Comparison of ENCODE assay signal across 15 mouse cellular contexts in genomic region chr12:4016321-4016720, GRCm38 (mm10). TPM values are rescaled to one million over a fixed set of nuclear protein-coding genes. Genes with fewer than 3 reads are reported as not detected.
DNase-seq lines count a peak whose midpoint lies in the region; ATAC-seq and TF ChIP-seq lines count a peak whose summit lies in the region.
"Had no signal": no experiment of that assay in that cellular context is flagged by ENCODE, and none has a peak within 500 bp of the region (broad histone marks: within the 10 kb centered on the region; RNA-seq: fewer than 3 reads in every experiment).

No protein-coding gene starts in this region.

- H3K36me3 ChIP-seq in hindbrain, embryonic 14.5 days (replicated peaks; ENCODE audit: control insufficient read depth, insufficient read depth): no peaks in the 10 kb centered on the region
- no peaks in the 10 kb centered on the region for H3K36me3 ChIP-seq in hindbrain, embryonic 12.5 days
- no peaks in the 10 kb centered on the region for H3K36me3 ChIP-seq in lung, postnatal 0 days (ENCODE audit: insufficient read depth, low read length)
- H3K36me3 ChIP-seq: embryonic facial prominence, embryonic 15.5 days had no signal

- DNase-seq in cerebellum, adult 9-10 months: peak; percentile 76
- no peak for DNase-seq in cerebellum, adult 11 months
- no peak for DNase-seq in hindbrain, embryonic 14.5 days (ENCODE audit: low spot score)
- DNase-seq in MN1 (ENCODE audit: low spot score): peak; percentile 33
- DNase-seq in heart, adult 9 months (ENCODE audit: low spot score in 2 of 2): peak; percentile 66 to 82
- no peak for DNase-seq in lung, postnatal 0 days (ENCODE audit: low spot score)
- DNase-seq in embryo, embryonic 9.5 days (ENCODE audit: extremely low spot score): no peak
- DNase-seq: adrenal gland, postnatal 10 days; kidney, adult 8-10 months; lung, postnatal 14 days; right cerebral cortex, postnatal 25 days; thymus, adult 2 months had no signal

- ATAC-seq in hindbrain, embryonic 14.5 days (ENCODE audit: low FRiP score): no peak
- no peak for ATAC-seq in hindbrain, embryonic 12.5 days (ENCODE audit: low FRiP score)
- ATAC-seq in lung, postnatal 0 days: no peak

- TF ChIP-seq CTCF in lung, postnatal 0 days (IDR thresholded peaks at IDR 0.05): no peak

- H3K27ac ChIP-seq in hindbrain, embryonic 14.5 days: peak overlapping the region; percentile 47; the same call in 1 of the 2 replicates
- H3K27ac ChIP-seq in hindbrain, embryonic 12.5 days: no peak overlapping the region
- no peak overlapping the region for H3K27ac ChIP-seq in lung, postnatal 0 days (ENCODE audit: low read length)
- H3K27ac ChIP-seq: embryonic facial prominence, embryonic 15.5 days had no signal

- no peak overlapping the region for H3K4me2 ChIP-seq in hindbrain, embryonic 14.5 days (replicated peaks)
- no peak overlapping the region for H3K4me2 ChIP-seq in hindbrain, embryonic 12.5 days (replicated peaks)
- H3K4me2 ChIP-seq in lung, postnatal 0 days (replicated peaks; ENCODE audit: low read depth, low read length): no peak overlapping the region
- H3K4me2 ChIP-seq: embryonic facial prominence, embryonic 15.5 days; liver, embryonic 11.5 days had no signal

- H3K27me3 ChIP-seq in hindbrain, embryonic 14.5 days (ENCODE audit: control insufficient read depth, insufficient read depth, low read length): no peaks in the 10 kb centered on the region
- H3K27me3 ChIP-seq in hindbrain, embryonic 12.5 days: no peaks in the 10 kb centered on the region
- no peaks in the 10 kb centered on the region for H3K27me3 ChIP-seq in lung, postnatal 0 days (replicated peaks; ENCODE audit: insufficient read depth, low read length)
- H3K27me3 ChIP-seq: embryonic facial prominence, embryonic 15.5 days had no signal

- no peak overlapping the region for H3K4me3 ChIP-seq in hindbrain, embryonic 14.5 days (replicated peaks; ENCODE audit: low read length)
- H3K4me3 ChIP-seq in hindbrain, embryonic 12.5 days: no peak overlapping the region
- H3K4me3 ChIP-seq in lung, postnatal 0 days (ENCODE audit: low read depth, low read length): no peak overlapping the region
- H3K4me3 ChIP-seq: embryonic facial prominence, embryonic 15.5 days had no signal

- peaks cover 9% of the 10 kb centered on the region; the same call in 1 of the 2 replicates for H3K4me1 ChIP-seq in hindbrain, embryonic 14.5 days (replicated peaks; ENCODE audit: control insufficient read depth, insufficient read depth, low read length)
- peaks cover 5% of the 10 kb centered on the region; the same call in 1 of the 2 replicates for H3K4me1 ChIP-seq in hindbrain, embryonic 12.5 days
- H3K4me1 ChIP-seq in lung, postnatal 0 days (ENCODE audit: insufficient read depth, low read depth, low read length): no peaks in the 10 kb centered on the region
- H3K4me1 ChIP-seq: embryonic facial prominence, embryonic 15.5 days had no signal

- no peaks in the 10 kb centered on the region for H3K9me3 ChIP-seq in hindbrain, embryonic 14.5 days (ENCODE audit: control insufficient read depth, low read length)
- H3K9me3 ChIP-seq in hindbrain, embryonic 12.5 days (replicated peaks): no peaks in the 10 kb centered on the region
- H3K9me3 ChIP-seq in lung, postnatal 0 days (ENCODE audit: low read length): no peaks in the 10 kb centered on the region
- H3K9me3 ChIP-seq: embryonic facial prominence, embryonic 15.5 days had no signal

- no peak for TF ChIP-seq EP300 in lung, postnatal 0 days (IDR thresholded peaks at IDR 0.05)

- 40% methylated on average over 7 of the region's 7 CpGs for WGBS in hindbrain, embryonic 14.5 days
- 60% methylated on average over 7 of the region's 7 CpGs for WGBS in hindbrain, embryonic 12.5 days
- 24% methylated on average over 7 of the region's 7 CpGs for WGBS in lung, postnatal 0 days

- no peak overlapping the region for H3K9ac ChIP-seq in hindbrain, embryonic 14.5 days
- no peak overlapping the region for H3K9ac ChIP-seq in hindbrain, embryonic 12.5 days
- no peak overlapping the region for H3K9ac ChIP-seq in lung, postnatal 0 days (replicated peaks; ENCODE audit: low read depth)
- H3K9ac ChIP-seq: embryonic facial prominence, embryonic 15.5 days had no signal

RNA-seq across cellular contexts. Expression of gene Efr3b, which starts 22.4 kb away (rescaled TPM):
- 35.9 and 36.7 TPM in 2 replicates for polyA plus RNA-seq in hindbrain, embryonic 14.5 days (2014; fragmentation: Nextera tagmentation; extraction: Ambion mirVana)
- polyA plus RNA-seq in hindbrain, embryonic 12.5 days (2016; fragmentation: Nextera tagmentation; extraction: Ambion mirVana): 33.1 and 36.8 TPM in 2 replicates
- 1.1 and 1.5 TPM in 2 replicates for polyA plus RNA-seq in lung, postnatal 0 days (2015; fragmentation: Nextera tagmentation; extraction: Ambion mirVana)

Comparison
In these comparisons a context has a peak if more than half of its experiments do, and no peak if none do; other contexts are left out.
1. DNase-seq: peak in cerebellum, adult 9-10 months (single experiment), MN1 (single experiment) and heart, adult 9 months (2 of 2); none in cerebellum, adult 11 months (single experiment), hindbrain, embryonic 14.5 days (single experiment), lung, postnatal 0 days (single experiment) and embryo, embryonic 9.5 days (single experiment).
2. RNA of gene Efr3b, which starts 22.4 kb away (polyA plus RNA-seq): 35.9 to 36.7 TPM in hindbrain, embryonic 14.5 days and 33.1 to 36.8 TPM in hindbrain, embryonic 12.5 days; 1.1 to 1.5 TPM in lung, postnatal 0 days; every median in the first group is over 10 times any median in the second.